Mouse (Mus musculus) cerebellum, postnatal 14 days (tissue): ENCODE data around the gene Sema6d.

Experiments used
- DNase-seq, 2 experiments: peaks; one replicate each; pipeline ENCODE4 v3.0.0; 2021; ENCODE audit warnings: mixed read lengths in 2 of 2

Gene Sema6d

DNA sequence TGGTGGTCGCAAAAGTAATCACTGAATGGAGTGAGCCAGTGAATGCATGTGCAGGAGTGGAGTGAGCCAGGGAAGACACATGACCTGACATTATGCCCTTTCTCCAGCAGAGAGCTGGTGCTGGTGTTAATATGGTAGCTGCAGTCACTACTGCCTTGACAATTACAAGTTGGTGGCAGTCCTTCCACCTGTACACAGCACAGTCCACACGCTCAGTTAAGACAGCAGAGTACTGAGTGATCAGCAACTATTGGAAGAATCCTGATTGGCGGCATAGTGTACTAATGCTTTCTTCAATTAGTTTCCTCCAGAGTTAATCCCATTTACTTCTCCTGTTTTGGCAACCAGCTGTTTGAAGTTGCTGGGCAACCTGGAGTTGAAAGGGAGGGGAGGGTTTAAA lies 81.9 kb downstream of the Sema6d start:
- no peak for DNase-seq

DNA sequence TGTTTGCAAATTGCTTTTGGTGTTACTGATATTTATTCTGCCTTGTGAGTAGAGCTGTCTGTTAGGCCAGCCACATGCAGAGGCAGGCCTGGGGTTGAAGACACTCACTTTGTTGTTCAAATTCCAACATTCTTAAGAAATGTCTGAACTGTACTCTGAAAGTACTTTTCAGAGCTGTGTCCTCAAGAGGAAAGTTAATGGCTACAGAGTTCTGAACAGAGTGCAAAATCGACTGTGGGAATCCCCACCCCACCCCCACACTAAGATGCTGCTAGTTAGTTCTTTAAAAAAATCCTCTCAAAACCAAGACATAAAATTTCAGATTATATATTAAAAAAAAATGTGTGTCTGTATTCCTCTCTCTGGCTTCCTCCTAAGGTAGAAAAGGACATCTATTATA lies 86.5 kb downstream of the Sema6d start:
- no peak for DNase-seq

DNA sequence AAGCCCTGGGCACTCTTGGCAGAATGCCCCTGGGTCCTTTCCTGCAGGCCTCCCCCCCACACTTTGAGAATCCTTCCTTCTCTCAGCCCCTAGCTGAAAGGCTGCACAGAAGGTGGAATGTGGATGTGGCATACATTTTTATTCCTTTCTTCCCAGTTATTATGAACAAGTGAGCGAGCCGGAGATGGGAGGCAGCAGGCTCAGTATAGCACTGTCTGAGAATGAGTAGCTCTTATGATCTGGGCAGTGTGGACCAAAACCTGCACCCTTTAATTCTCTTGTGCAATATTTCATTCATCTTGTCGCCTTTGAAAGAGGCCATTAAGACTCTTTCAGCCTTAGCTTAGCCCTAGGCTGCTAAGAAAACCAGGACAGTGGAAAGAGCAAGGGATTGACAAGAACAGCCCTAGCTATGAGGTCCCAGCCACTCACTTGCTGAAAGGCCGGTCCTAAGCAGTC lies 87.0 kb downstream of the Sema6d start:
- peak in 1 of 2 experiments; percentile 15 for DNase-seq

DNA sequence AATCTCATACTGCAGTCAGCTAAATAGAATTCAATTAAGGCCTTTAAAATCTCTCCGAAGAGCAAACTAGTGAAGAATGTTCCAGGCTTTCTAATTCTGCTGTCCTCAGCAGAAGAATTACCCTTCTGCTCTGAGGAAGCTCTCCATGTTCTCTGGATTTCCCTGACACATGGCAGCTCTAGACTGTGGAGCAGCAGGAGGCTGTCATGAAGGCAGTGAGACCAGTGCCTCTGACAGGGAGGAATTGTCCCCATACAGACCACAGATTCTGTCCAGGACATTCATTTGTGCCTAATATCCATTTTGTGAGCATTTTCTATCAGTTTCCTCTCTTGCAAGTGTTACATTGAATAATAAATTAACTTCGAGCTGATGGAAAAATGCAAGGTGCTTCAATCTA lies 99.5 kb downstream of the Sema6d start:
- DNase-seq, result peak; percentile 32 to 59

DNA sequence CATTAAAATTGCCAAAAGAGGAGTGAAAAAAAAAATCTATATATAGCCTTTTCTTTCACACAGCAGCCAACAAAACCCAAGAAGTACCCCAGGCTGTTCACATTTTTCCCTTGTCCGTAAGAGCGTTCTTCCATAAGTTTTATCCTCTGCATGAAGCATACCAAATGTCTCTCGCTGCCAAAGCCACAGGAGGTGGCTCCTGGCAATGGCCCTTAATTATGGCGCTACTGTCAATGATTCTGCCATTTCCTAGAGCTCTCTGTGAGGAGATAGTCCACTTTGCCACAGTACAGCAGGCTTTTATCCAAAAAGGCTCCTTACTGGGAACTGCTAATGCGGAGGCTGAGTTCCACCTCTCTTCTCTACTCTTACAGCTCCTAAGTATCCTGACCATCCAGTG lies 104.3 kb downstream of the Sema6d start:
- peak; percentile 9 to 43 for DNase-seq

DNA sequence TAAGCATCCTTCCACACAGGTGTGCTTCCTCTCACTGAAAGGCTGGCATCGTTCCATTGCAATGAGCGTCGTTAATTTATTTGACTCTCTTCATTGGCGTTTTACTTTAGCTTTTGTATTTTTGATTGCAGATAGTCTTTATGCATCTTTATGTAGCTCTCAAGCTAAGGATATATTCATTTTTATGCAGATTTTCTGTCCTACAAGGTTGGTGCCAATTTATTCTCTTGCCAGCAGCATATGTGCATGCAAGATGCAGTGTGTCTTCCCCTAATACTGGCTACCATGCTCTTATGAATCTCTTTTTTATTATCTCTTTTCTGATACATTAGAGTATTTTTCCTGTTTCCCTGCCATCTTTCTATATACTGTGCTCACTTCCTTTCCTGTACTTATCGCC lies 111.7 kb downstream of the Sema6d start:
- peak; percentile 26 to 31 for DNase-seq

DNA sequence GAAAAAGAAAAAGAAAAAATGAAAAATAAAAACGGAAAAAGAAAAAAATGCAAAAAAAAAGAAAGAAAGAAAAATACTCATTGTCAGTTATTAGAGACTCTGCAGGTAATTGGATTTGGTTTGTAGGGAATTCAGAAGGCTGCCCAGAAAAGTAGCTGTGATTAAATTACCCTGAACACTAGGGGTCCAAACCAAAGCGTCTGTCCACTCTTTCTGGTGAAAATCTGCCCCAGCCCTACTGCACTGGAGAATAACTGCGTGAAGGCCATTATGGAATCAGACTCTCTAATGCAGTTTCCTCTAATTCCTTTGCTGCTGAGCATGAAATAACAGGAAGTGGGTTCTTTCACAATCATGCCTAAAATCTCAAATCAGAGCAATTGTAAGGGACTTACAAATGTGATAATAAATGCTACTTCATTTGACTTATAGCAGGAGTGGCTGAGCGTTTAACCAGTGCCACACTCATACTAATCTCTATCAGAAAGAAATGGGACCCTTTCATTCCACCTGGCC lies 112.8 kb downstream of the Sema6d start:
- peak; percentile 24 to 62 for DNase-seq

DNA sequence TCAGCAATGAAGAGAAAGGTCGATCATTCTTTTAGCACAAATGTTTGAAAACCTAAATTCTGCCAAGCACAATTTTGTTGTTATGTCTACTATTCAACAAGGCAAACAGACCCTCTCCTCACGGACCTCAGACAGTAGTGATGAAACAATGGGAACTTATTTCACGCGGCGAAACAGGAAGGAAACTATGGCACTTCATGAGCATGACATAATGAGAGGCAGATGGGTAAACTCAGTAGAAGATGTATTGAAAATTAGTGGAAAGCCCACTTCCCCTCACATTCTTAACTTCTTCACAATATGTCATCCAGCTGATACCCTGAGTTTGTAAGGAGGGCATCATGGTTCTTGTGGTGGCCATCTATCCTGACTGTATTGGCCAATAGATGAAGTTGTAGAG lies 116.0 kb downstream of the Sema6d start:
- no peak for DNase-seq

DNA sequence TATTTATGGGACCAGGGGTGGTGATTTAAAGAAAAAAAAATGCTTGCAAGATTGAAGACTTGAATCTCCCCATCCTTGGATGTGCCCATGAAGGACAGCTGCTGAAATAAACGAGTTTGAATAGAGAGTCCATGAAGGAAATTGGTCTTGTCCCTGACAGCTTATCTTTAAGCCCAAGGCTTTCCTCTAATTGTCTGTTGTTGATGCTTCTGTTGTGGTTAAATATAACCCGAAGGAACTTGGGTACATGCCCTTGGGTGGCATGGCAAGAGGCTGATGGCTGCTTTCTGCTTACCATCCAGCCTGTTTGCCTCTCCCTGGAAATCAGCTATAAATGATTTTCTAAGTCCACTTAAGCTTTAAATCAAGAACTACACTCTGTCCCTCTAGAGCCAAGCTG lies 118.5 kb downstream of the Sema6d start:
- DNase-seq, result no peak

DNA sequence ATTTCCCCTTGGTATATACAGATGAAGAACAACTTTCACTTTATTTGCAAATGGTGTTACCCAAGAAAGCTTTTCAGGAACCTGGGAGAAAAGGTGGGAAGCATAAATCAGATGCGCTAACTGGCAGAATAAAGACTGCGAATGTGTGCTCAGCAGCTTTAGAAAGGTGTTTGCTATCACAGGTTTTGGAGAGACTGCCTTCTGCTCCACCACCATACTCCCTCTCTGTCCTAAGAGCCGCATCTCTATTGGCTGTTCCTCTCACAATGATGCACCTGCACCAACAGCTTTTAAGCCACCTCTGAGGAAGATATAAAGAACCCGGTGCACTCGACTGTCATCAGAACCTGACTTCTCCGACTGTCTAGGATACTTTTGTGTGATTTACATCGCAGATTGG lies 133.8 kb downstream of the Sema6d start:
- no peak for DNase-seq

DNA sequence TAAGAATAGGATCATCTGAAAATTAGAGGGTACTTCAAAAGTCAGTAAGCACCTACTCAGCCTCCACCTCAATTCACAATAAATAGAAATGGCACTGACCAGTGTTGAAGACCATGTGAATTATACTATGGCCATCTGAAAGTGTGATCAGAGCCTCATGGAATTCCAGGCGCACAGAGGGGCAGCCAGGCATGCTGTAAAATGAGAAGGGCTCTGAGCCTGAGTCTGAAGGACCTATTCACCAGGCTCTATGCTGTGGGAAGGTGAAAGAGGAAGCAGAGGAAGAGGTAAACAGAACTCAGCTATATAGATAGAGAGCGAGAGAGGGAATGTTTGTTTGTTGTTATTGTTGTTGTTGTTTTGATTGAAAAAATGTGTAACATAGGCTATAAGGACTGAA lies 134.6 kb downstream of the Sema6d start:
- no peak for DNase-seq

DNA sequence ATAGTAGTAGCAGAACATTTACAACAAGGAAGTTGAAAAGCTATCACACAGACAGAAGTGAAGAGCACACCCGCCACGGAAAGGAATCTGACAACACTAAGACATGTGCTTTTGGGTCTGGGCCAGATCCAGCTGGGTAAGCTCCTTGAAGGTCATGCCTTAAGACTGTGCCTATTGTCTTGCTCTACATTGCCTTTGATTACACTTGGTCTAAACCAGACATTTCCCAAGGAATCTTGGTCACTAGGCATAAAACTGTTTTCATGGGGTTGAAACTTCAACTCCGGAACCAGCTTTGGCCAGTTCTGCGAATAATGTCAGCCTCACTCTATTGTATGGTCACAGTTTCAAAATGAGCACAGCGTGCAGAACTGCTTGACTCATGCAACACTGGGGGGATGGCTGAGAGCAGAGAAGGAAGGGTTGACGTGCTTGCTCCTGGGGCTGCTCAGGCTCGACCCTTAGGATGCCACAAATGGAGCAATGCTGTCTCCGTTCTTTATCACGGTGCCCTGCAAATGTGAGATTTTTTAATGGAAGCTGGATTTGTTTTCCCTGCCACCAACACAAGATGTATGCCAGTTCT lies 145.0 kb downstream of the Sema6d start:
- DNase-seq, result peak in 1 of 2 experiments; percentile 31

DNA sequence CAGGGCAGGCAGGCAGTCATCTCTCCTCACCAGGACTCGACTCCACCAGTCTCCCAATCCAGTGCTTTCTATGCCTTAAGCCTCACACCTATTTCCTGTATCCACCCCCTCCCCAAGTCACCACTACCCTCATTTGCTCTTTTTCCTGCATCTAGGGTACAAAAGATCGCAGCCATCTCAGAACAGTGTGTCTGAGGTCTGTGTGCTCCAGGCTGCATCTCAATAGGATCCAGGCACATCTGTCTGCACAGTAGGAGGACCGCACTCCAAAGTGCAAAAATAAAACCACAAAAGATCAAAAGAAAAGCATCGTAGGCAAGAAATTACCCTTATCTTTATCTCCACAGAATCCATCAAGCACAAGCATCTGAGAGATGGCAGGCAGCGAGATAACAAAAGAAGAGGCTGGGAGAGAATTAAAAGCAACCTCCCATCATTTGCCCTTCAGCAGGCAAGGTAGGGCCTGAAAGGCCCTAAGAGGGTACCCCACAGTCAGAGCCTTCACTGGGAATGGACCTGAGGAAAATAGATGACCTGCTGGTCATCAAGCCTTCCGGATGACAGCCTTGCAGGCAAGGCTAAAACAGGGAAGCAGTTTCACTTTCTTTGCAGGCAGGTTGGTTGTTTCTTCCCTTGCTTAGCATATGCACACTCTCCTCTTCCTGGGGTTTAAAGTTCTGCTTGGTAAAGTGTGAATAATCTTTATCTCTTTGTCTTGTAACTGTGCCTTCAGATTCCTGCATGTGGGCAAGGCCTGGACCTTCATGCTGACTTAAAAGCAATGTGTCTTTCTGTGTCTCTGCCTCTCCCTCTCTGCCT lies 145.7 kb downstream of the Sema6d start:
- DNase-seq, result no peak

DNA sequence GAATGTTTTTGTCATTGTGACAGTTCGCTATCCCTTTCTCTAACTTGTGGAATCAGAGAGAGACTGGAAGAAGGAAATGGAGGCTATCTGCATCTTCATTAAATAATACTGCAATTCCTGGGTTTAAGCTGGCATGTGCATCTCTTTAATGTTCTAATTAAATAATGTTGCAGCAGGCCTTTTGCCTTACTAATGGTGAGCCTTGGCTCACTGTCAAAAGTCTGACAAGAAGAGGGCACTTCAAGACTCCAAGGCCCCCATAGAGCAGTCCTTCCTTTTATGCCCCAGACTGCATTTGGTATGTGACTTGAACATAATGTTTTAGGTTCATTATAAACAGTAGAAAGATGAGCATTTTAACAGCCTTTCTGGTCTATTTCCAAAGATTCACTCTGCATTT lies 147.1 kb downstream of the Sema6d start:
- DNase-seq, result no peak

DNA sequence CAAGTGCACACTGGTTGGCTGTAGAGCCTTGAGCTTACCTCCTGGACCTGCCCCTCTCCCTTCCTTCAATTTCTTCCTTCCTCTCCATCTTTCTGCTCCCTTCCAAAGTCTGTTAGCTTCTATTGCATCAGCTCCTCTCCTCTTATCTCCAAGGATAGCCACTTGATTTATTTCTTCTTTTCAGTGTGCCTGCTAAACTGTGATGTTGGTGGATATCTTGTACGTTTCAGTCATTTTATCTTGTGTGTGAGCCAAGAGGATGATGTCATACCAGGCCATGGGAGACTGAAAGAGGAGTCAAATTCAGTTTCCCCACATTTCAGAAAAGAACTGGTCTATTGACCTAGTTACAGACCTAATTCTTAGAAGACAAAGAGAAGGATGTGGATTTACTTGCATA lies 153.8 kb downstream of the Sema6d start:
- no peak for DNase-seq

DNA sequence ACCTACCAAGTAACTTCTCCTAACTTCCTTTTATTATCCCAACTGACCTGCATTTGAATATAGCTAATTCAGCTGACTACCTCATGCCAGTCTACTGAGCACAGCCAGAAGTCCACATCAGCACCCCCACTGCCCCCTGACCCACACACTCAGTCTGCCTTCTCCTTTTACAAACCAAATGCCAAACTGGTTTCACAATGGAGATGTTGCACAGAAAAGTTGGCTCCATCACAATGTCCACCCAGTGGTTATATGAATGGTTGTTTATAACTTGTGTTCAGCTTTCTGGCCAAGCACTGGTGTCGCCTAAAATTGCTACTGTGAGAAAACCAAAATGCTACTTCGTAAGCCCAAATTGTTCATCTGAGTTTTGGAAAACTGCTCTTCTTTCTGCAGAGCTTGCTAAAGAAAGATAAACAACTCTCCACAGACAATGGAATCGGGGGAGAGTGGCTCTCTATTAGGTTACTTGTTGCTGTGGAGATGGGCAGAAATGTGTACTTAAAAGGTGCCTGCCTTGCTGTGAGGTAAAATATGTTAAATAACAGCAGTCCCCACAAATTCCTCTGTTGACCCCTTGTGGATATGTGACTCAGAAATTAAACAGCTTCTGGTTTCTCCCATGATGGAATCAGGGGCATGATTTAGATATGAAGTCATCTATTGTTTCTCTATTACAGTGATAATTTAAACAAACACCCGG lies 154.9 kb downstream of the Sema6d start:
- DNase-seq, result no peak

DNA sequence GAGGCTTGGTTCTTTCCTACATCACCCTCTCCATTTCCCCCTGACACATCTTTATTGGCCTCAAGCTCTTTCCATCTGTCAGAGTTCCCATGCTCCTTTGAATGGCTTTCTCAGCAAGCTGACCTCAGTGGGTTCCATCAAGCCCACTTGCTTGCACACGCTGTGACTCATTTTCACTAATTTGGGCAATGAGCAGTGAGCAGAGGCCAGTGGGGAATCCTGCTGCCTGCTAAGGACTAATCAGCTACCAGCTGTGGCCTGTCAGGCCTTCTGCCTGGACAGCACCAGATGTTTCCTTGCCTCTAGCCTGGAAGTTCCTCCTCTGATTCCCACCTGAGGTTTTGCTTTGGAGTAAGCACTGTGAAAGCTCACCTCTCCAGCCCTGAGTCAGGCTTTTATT lies 168.3 kb downstream of the Sema6d start:
- no peak for DNase-seq

DNA sequence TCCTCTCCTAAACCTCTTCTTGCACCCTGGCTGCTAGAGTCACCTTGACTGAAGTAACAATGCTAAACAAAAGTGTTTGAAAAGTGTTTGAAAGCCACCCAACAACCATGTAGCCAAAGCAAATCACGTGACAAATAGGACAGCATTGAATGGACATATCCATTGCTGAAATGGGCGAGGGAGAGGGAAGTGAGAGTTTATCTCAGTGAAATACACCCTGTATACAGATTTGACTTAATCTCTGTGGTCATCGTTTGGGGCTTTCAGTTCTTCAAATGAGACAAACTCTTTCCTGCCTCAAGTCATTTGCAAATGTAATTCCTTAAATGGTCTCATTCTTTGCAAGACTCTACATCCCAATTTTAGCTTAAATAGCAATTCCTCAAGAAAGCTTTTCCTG lies 174.5 kb downstream of the Sema6d start:
- DNase-seq, result no peak

DNA sequence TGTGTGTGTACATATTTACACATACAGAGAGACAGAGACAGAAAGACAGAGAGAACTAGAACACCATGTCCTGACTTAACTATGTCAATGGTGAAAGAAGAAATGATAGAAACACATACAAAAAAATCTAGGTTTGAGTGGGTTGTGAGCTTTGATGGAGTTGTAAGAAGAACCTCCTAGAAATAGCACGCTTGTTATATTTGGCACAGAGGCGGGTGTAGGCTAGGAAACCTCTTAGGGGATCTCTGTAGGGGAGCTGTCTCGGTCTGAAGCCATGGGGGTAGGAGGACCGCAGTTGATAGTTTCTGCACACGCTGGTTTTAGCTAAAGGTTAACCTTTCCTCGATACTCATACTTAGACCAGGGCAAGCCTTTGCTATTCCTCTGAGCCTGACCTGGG lies 181.4 kb downstream of the Sema6d start:
- DNase-seq, result no peak

DNA sequence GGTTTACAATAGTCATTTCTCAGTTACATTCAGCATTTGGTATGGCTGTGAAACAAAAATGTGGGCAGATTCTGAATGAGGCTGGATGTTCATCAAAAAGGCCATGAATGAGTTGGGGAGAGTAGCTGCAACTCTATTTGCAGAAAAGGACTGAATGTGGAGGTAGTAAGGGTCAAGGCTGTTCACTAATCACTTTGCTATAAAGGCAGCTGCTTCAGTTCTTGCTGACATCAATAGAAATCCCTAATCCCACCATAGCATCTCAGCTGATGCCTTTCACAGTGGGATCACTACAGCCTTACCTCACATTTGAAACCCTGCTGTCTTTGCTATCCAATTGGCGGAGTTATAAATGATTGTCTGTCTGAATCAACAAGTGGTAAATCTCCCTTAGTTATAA lies 187.7 kb downstream of the Sema6d start:
- no peak for DNase-seq

DNA sequence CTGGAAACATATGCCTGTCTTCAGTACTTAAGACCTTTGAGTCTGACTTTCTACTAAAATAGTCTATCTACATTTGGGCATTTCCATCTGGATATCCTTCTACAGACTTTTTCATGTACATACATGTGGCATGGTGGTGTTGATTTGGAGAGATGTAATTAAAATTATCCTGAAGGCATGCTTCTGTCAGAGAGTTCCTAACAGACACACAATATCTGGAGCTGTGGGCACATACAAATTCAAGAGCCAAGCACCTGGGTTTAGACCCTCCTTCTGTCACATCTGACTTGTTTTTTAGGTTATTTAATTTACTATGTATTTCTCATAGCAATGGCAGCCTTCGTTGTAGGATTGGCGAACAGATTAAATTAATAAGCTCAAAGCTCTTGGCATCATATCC lies 195.3 kb downstream of the Sema6d start:
- DNase-seq, result no peak

DNA sequence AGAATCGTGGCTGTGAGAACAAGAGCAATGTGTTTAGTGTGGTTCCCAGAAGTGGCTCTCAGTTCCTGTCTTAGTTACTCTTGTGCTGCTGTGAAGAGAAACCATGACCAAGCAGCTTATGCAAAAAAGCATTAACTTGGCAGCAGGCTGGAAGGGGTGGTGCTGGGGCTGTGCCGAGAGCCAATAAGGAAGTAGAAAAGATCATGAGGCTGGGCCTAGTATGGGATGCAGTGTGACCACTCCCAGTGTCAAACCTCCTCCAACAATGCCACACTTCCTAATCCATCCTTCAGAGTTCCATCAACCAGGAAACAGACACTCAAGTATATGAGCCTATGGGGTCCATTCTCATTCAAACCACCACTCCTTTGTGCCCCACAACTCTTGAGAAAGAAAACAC lies 199.6 kb downstream of the Sema6d start:
- no peak for DNase-seq

DNA sequence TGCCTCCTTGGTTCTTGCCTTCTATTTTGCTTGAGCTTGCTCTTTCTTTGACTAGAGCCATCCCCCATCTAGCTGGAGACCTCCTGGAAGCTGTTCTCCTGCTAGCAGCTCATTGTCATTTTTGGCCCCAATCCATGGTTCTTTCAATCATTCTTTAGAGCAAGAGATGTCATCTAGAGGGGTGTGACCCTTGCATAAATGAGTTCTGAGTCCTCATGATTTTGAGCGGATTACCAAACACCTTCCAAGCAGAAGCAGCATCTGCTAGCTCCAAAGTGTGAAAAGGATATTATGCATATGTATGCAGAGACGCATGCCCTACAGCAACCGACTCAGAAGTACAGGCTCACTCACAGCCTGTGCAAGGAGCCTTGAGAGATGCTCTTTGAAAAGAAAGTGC lies 201.4 kb downstream of the Sema6d start:
- DNase-seq, result no peak

DNA sequence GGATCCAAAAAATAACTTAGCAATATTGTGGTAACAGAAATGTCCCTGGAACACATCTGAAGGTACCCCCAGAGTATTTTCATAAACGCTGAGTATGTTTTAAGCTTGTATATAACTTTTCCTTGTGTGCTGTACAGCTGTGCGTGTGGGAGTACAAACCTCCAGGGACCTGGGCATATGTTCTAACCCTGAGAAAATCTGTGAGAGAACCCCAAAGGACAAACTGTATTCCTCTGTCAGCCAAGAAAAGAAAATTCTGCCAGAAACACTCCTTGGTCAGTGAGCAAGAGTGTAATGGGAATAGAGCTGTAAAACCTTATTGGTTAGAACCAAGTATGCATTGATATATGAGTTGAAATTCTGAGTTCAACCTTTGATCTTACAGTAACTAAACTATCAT lies 203.8 kb downstream of the Sema6d start:
- DNase-seq, result no peak
